Mouse (Mus musculus) hindlimb bud, embryonic 11.5 days (tissue): ENCODE measurements at regions not wholly inside any gene's neighbourhood (a gene's known extent, or its start where the extent isn't known, plus 50 kb on each side); places are given as distances from the start of the nearest gene placed in this dataset.

ENCODE experiments used
- DNase-seq: peaks from one replicate; pipeline ENCODE4 v3.0.0-alpha.2; 2012; ENCODE audit warnings: low read depth, low spot score; ENCODE audit errors: extremely low spot score

DNA sequence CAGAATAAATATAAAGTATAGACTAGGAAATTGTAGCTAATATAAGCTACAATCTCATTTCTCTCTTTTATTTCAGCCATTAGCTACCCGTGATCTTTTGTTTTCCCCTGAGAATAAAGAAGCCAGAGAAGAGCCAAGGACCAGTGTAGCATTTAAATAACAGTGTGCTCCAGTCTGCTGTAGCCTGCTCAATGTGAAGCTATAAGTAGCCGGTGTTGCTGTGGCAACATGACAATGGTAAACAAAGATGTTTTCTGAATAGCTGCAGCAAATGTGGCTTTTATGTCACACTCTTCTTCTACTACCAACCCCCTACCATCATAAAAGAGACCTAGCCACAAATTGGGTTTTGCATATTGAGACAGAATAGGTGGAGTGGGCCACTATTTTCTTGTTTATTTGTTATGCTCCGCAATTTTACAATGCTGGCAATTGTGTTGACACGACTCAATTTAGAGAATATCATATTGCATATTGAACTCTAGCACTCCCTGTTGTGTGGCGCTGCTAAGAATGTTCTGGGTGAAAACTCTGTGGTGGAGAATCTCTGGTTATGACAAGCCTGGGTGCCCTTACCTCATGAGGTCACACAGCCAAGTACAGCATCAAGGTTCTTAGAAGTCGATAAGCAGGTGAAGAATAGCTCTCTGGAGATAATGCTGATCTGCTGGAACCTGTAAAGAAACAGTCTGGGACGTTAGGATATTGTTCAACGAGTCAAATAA, 272.3 kb upstream of the Mmadhc start:
- no peak for DNase-seq

DNA sequence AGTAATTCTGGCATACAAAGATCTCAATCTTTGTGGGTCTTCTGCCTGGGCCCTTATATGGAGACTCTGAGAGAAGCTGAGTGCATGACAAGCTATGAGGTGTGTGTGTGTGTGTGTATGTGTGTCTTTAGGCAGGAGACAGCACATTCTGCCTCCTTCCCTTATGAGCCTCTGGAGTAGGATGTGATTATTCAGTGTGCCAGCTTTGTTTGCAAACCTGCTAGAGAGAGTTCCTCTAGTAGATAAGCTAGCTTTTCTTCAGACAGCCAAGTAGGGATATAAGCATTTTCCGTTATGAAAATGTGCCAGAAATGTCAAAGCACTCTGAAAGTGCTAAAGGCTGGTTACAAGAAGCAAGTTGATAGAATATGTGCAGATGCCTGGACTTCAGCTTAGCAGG, 270.9 kb upstream of the Mmadhc start:
- DNase-seq = no peak

DNA sequence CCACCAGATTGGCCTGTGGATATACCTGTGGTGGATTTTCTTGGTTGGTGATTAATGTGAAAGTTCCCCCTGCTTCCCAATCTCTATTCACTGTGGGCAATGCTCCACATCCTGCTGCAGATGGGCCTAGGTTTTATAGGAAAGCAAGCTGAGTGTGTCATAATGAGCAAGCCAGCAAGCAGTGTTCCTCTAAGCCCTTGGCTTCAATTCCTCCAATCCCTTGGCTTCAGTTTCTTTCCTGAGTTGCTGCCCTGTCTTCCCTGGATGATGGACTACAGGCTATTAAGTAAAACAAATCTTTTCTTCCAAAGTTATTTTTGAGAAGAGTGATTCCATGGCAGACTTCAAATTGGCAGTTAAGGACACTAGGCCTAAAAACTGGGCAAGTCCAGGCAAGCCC, 257.4 kb upstream of the Mmadhc start:
- DNase-seq = no peak

DNA sequence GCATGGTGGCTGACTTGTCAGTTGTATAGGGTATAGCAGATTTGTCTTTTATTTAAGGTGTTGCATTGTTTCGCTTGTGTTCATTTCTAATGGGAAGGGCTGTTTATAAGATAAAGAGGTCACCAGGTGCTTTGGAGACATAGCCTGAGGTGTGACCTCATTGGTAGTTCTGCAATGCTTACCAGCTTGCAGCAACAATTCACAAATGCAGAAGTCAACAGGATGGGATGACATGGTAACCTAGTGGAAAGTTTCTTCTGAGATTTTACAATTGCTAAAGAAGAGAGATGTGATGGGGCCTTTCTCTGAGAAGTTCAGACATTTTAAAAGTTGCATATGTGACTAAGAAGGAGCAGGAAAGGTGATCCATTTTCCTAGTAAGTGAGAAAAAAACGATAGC, 255.8 kb upstream of the Mmadhc start:
- DNase-seq = no peak

DNA sequence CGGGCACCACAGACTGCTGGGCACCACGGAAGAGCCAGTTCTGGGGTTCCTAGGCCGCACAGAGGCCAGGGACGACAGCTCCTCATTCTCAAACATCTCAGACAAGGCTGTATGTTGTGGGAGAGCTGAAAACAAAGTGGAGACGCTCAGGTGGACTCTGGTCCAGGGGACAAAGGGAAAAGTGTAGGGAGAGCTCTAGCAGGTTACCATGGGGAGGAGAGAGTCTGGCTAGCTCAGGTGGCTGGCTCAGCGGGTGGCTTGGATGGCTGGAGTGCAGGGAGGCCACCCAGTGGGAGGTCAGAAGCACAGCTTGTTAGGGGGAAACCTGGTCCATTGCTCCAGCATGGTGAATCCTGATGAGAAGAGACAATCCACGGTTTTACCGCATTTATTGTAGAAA, 253.3 kb upstream of the Mmadhc start:
- DNase-seq = no peak

DNA sequence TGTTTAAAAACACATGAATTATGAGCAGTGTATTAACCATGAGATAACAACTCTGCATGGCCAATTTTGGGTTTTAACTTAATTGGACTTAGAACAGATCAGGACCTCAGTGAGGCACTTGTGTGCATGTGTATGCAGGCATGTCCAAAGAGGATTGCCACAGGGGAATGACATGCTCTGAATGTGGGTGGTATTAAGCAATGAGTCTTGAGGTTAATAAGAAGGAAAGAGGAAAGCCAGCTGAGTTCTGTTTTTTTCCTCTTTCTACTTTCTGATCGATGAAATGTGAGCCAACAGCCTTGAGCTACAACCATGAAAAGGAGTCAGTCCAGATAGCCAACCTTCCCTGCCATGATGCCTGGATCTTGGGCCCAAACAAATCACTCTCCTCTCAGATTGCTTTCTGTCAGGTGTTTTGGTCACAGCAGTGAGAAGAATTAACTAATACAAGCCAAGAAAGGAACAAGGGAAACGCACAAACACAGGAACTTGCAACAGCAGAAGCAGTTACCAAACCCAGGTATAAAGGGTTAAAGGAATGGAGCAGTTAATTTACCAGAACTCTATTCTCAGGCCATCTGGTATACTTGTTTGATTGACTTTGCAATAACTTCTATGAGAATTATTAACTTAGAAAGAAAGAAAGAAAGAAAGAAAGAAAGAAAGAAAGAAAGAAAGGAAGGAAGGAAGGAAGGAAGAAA, 243.3 kb upstream of the Mmadhc start:
- DNase-seq = no peak

DNA sequence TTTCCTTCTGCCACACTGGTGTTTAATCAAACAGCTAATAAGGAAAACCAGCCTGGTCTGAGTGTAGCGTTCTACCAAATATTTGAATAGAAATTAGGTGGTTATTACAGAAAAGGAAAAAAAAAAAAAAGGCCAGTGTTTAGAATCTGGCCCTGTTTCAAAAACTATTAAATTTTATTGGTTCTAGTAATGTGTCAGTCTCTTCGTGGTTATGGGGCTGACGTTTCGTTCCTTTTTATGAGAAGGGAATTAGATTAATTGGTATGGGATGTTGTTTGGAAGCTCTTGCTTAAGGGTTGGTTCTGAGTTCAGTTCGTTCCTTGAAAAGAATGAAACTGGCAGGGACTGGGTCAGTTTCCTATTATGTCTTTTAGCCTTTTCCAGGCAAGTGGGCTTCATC, 241.5 kb upstream of the Mmadhc start:
- DNase-seq = no peak

DNA sequence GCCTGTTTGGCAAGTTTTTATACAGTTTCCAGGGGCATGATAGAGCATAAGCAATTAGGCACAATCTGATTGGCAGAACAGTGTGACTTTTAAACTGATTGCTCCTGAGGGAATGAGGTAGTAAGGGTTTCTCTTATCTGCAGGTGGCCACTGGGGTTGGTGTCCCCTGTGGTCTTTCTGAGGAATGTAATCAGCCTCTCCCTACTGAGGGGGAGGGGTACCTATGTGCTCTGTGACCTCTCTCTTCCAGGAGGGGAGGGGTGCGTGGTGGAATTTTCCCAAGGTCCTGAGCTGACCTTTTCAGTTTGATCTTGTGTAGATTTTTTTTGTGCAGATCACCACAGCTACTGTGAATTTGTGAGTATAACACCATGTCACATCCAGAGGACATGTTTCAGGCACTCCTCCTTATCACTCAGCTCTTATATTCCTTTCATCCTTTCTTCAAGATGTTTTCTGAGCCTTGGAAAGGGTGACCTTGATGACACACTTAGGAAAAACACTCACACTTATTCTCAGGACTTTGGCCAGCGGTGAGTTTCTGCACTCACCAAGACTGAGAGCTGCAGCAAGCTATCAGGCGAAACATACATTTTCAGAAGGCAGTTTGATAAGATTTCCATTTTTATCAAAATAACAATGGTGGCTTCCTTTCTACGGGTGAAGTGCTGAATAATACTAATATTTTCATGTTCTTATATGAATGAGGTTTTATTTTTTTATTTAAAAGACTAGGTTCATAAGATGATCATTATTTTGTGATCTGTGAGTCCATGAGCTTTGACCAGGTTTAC, 238.7 kb upstream of the Mmadhc start:
- DNase-seq = no peak

DNA sequence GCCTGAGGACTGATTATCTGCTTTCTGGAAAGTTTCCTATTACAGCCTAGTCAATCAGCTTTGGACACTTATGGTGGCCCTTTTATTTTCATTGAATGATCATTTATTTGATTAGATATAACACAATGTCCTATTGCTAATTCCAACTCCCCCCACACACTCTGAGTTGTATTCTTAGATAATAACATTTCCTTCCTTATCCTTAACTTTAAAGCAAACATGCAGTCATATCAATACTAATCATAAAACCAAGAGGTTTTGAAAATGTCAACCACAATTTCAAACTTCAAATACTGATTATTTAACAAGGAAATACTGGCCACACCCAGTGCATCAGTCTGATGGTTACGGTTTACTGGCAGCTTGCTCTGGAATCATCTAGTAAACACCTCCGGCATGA, 237.1 kb upstream of the Mmadhc start:
- DNase-seq = no peak

DNA sequence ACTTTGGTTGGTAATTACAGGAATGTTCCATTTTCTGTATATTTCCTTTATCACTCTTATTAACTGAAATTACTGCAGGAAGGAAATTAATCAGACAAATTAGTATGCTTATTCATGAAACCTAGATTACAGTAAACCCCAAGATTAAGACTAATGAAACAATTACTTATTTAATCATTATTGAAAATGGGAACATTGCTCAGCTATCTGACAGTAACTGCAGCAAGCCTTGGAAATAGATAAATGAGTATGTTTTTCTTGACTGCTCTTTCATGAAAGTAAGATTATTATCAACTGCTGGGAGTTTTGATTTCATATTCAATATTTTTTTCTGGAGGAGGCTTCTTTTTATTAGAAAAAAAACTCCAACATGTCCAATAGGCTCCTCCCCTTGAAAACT, 230.8 kb upstream of the Mmadhc start:
- no peak for DNase-seq

DNA sequence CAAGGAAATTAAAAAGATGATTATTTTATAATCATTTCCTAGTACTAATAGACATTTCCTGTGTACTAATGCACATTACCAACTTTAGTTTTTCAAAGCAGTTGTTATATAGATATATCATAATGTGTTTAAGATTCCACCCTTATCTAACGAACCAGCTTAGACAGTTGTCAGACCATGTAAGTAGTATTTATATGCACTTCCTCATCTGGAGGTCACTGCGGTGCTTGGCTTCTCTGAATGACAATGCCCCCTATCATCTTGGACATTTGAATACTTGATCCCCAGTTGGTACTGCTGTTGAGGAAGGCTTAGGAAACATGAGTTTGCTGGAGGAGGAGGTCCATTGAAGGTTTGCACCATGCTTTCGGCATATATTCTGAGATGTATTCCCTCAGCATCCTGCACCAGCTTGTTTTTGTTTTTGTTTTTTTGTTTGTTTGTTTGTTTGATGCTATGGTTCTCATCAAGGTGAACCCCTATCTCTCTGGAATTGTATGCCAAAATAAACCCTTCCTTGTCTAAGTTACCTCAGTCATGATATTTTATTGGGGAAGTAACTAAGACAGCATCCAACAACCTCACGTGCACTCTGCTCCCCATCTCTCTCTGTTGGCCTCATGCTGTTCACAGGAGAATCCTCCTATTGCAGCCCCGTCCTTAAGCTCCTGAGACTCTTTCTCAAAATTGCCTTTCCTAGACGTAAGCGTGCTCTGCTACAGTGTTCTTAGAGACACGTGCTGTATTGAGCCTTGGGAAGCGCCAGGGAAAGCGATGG, 228.4 kb upstream of the Mmadhc start:
- no peak for DNase-seq

DNA sequence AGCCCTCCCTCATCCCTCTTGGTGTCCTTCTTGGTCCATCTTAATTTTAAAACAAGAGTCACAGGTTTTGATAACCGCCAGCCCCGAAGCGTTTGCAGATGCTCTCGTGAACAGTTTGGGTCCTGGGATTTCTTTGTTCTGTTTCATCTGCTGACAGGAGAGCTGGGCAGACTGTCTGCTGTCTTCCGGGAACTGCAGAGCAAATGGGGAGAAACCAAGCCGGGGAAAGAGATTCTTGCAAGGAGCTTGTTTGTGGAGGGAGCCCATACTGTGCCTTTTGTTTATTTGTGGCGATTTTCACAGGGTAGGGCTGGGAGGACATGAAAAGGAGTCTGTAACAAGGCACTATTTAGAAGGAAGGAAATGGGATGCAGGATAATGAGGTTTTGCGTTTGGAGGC, 223.6 kb upstream of the Mmadhc start:
- no peak for DNase-seq

DNA sequence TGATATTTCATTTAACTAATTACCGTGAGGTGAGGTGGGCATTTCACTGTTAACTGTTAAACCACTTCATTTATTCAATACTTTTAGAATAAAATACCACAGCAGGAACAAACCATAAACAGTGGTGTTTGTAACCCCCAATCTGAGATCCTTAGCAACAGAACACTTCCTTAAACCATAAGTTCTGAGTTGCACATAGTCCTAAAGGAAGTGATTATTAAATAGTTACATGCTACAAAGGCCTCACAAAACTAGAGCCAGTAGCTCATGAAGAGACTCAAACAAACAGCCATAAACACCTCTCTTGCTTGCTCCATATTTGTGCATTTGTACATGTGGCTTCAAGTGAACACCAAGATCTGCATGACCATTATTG, 222.5 kb upstream of the Mmadhc start:
- no peak for DNase-seq

DNA sequence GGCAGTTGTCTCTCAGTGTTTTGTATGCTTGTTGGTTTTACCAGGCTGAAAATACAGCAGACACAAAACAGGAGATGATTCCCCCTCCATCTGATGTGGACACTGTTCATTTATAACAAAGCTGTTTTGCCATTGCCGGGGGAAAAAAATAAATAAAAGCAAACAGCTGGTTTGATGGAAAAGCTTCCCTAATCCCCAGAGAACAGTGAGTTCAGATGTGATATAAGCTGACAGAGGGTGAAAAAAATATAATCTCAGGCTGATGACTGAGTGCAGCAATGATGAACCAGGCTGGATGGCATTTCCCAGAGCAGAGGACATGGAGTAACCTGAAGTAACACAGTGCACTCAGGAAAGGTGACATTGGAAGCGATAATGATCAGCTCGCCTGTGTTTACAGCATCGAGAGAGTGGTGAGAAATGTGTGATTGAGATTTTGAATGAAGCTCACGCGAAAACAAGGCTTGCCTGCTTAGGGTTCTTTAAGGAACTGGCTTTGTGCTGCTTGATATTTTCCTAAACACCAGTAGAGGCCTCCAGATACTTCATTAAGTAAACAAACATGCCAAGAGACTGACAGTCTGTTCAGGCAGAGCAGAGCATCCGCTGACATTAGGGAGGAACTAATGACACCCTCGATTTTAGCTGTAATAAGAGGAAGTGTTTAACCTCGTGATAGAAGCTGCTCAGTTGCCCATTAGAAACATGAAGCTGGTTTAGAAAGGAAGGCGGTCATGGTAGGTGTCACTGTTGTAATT, 221.9 kb upstream of the Mmadhc start:
- DNase-seq = no peak

DNA sequence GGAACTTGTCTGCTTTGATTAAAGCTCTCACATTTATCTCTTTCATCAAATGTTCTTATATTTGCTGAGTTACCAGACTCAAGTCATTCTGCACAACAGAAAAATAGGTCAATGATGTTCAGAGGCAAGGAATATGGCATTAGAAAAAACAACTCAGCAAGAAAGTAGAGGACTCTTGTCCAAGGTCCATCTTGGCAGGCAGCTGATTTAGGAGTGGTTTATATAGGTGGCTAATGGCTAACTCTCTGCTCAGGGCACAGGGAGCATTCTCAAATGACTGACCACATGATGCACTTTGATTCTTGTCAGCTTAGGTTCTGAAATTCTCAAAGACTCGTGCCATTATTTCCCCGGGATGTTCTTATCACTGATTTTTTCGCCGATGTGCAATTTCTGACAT, 216.7 kb upstream of the Mmadhc start:
- DNase-seq = no peak

DNA sequence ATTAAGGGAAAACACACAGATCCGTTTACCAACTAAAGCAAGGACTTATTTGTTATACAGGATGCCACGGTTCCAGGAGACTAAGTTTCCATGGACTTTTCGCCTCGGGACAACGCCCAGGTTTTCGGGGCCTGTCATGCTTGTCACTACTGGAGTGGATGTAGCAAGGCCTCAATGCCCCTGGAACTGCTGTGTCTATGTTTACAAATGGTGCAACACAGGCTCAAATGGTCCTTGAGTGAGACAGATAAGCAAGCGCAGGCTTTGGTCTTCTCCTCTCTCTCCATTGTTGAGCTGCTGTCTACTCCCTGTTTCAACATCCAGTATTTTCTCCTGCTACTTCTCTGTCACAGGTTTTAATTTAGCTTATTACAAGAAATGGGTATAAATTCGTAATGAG, 202.1 kb upstream of the Mmadhc start:
- no peak for DNase-seq

DNA sequence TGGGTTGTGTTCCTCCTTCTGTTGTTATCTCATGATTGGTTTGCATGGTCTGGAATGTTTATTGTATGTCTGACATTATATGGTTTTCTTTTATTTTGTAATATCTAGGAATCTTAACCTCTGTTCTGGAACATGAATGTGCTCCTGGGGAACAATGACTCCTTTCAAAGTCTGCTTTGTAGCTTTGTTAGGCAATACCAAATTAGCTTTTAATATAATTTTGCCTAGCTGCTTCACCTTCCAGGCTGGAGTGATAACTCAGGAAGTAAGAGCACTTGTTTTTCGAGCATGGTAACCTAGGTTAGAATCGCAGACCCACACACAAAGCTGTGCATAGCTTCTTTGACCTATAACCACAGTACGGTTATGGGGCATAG, 199.4 kb upstream of the Mmadhc start:
- DNase-seq = no peak

DNA sequence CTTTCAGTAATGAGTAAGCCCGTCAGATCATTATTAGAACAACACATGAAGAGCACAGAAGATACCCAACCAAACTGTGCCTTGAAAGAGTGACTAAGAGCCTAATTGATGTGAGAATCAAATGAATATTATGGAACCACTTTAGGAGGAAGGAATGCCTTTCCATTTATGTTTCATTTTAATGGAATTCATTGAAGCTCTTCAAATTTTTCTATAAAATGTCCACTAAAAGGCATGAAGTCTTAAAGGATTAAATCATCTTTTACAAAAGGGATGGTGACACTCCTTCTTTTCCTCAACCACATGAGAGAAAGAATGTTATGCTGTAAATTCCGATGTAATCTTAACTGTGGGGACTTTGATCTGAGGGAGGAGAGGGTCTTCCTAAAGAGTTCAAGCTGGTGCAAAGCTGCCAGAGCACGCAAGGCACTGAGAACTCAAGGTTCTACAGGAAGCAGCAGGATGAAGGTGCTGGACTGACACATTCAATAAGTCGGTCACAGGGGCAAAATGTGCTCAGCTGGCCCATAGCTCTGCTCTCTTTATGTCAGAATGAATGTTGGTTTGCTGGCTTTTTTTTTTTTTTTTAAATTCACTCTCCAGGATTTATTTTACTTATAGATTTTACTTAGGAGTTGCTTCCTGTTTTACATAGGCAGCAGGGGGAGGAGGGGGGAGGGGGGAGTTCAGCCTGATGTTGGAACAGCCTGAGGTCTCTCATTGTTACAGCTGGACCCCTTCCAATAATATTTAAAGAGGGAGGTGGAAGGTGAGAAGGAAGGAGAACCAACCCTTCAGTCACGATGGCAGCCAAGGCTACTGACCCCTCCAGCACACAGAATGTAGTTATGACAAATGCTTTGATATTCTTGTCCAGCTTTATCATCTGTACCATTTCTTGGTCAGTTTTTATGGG, 198.8 kb upstream of the Mmadhc start:
- DNase-seq = no peak

DNA sequence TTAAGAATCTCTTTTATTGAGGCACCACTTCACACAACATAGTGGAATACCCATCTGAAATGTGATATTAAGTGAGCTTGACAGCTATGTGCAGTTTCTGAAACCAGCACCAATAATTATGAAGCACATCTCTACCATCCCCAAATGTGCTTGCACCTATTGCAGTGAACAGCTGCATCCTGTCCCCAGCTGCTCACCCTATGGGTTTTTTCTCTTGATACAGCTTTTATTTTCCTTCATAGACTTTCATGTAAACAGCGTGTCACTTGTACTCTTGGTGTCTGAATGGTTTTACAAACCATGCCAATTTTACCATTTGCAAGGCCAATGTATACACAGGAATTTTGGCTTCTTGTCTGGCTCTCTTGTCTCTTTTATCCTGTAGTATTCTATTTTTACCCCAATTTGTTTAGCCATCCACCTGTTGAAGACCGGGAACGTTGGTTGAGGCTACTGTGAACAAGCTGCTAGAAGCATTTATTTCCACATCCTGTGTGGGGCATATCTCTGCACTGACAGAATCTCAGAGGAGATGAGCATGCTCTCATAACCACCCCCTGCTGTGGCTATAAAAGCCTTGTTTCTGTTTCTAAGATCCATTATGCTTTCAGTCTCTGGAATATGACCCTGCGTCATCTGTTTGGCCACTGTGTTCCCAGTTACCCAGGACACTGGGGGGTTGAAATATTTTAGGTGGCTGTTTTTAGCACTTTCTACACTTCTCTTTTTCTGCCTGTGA, 197.2 kb upstream of the Mmadhc start:
- no peak for DNase-seq
